Mouse (Mus musculus) ES-E14 (cell line): Measurements from ENCODE around the gene Psmb4. TPM values are rescaled to one million over a fixed set of nuclear protein-coding genes. Genes with fewer than 3 reads are reported as not detected.

ENCODE experiments used
- DNase-seq: peaks from one replicate; pipeline ENCODE4 v3.0.0-alpha.2; 2013; ENCODE audit warnings: low read depth, low spot score
- H3K27ac ChIP-seq: 2 replicates; pipeline ENCODE4 v1.5.1; 2012; ENCODE audit warnings: low read depth, mild to moderate bottlenecking, low read length, moderate library complexity, mixed read lengths; ENCODE audit not compliant: poor library complexity, insufficient read depth, severe bottlenecking
- H3K36me3 ChIP-seq: 2 replicates; pipeline ENCODE4 v1.6.1; 2012; ENCODE audit warnings: mild to moderate bottlenecking, low read length, moderate library complexity, mixed read lengths; ENCODE audit not compliant: control insufficient read depth, poor library complexity, insufficient read depth, severe bottlenecking
- H3K4me1 ChIP-seq, 2 experiments: fragments of 150-350 bp in 1 of 2; sonication (generic) in 1 of 2; 2 replicates each; pipeline ENCODE4 v1.6.1; 2012; ENCODE audit warnings: low read length in 2 of 2, mild to moderate bottlenecking in 1 of 2, mixed read lengths in 1 of 2; ENCODE audit not compliant: control insufficient read depth in 2 of 2, insufficient read depth in 2 of 2, poor library complexity in 1 of 2
- H3K4me3 ChIP-seq, 2 experiments: fragments of 150-350 bp in 1 of 2; sonication (generic) in 1 of 2; 2 replicates each; pipeline ENCODE4 v1.5.1; 2012; ENCODE audit warnings: low read length in 2 of 2, low read depth in 1 of 2, mild to moderate bottlenecking in 1 of 2, mixed read lengths in 1 of 2; ENCODE audit not compliant: insufficient read depth in 1 of 2, poor library complexity in 1 of 2, severe bottlenecking in 1 of 2
- H3K9ac ChIP-seq: 2 replicates; pipeline ENCODE4 v1.6.1; 2012; ENCODE audit warnings: low read depth, mild to moderate bottlenecking, low read length, mixed read lengths; ENCODE audit not compliant: poor library complexity, insufficient read depth, severe bottlenecking
- H3K9me3 ChIP-seq: fragments of 150-350 bp; sonication (generic); 2 replicates; pipeline ENCODE4 v1.6.1; 2012; ENCODE audit warnings: low read depth, mild to moderate bottlenecking, low read length; ENCODE audit not compliant: control insufficient read depth, insufficient read depth
- CHD2 ChIP-seq: IDR thresholded peaks from 2 replicates; pipeline ENCODE4 v1.6.1; 2014; ENCODE audit warnings: mild to moderate bottlenecking, low read depth, low read length, inconsistent platforms
- HCFC1 ChIP-seq: IDR thresholded peaks from 2 replicates; pipeline ENCODE4 v1.6.1; 2012; ENCODE audit warnings: low read length, inconsistent platforms, borderline replicate concordance; ENCODE audit not compliant: insufficient read depth
- MAFK ChIP-seq: IDR thresholded peaks from 2 replicates; pipeline ENCODE4 v1.6.1; 2014; ENCODE audit warnings: mild to moderate bottlenecking, low read depth, low read length, inconsistent platforms; ENCODE audit not compliant: insufficient read depth
- ZC3H11A ChIP-seq: IDR thresholded peaks from 2 replicates; pipeline ENCODE4 v1.6.1; 2012; ENCODE audit warnings: low read depth, mild to moderate bottlenecking, inconsistent platforms, low read length, borderline replicate concordance
- ZNF384 ChIP-seq: IDR thresholded peaks from 2 replicates; pipeline ENCODE4 v1.6.1; 2012; ENCODE audit warnings: low read depth, low read length, inconsistent platforms
- in situ Hi-C, 2 experiments: fragments of 600-800 bp; cut with MboI; formaldehyde crosslinking; loops; one replicate each; pipeline ENCODE4 v1.15.1; 2025; ENCODE audit warnings: low sequenced_read_pairs in 2 of 2, inconsistent platforms in 1 of 2; ENCODE audit not compliant: unreplicated experiment in 2 of 2
- total RNA-seq: library from RNA; depleted of rRNA; stranded (reverse); fragments of 300-350 nt; gene quantifications from 2 replicates; pipeline ENCODE4 v1.2.3, GENCODE M21; 2012; rRNA removed

Gene Psmb4
- total RNA-seq, 1 experiment = 498 TPM

- H3K27ac ChIP-seq = peak overlapping the region; percentile 90
- peaks cover 0 to 7% of the 10 kb centered on the region in 2 experiments; a peak in 3 of 4 replicates for H3K4me1 ChIP-seq
- H3K9ac ChIP-seq = peak overlapping the region; percentile 96
- DNase-seq = no peak
- in situ Hi-C loops = no loop called here
- H3K36me3 ChIP-seq = no peaks in the 10 kb centered on the region
- H3K4me3 ChIP-seq = peak overlapping the region; percentile 55 to 97
- no peaks in the 10 kb centered on the region for H3K9me3 ChIP-seq
- TF ChIP-seq ZNF384 (no peak), HCFC1 (0 out of 2 replicates have a peak, but pooled peaks have one; percentile 37), CHD2 (no peak)
Observed at GRCm38 (mm10) chr3:94837959-94838496, 48.7 kb downstream of the Psmb4 start.

GRCm38 (mm10) chr3:94837183-94837890, 49.4 kb downstream of the Psmb4 start, which contains the start of gene Pogz:
Pogz (plus strand) TSS chr3:94837567.
- in situ Hi-C loops = no loop called here
- no peak for TF ChIP-seq MAFK
- TF ChIP-seq HCFC1 = no peak
- TF ChIP-seq CHD2 = peak; percentile 74; the same call in 1 of the 2 replicates
- peak; percentile 95 for DNase-seq
- H3K9me3 ChIP-seq = no peaks in the 10 kb centered on the region
- no peaks in the 10 kb centered on the region for H3K36me3 ChIP-seq
- peaks cover 0 to 9% of the 10 kb centered on the region in 2 experiments; a peak in 3 of 4 replicates for H3K4me1 ChIP-seq
- peak within 1 kb of the TSS; percentile 90 for H3K27ac ChIP-seq
- peak within 1 kb of the TSS; percentile 94 to 97 for H3K4me3 ChIP-seq
- H3K9ac ChIP-seq = peak within 1 kb of the TSS; percentile 96

GRCm38 (mm10) chr3:94835396-94835795, 51.4 kb downstream of the Psmb4 start:
- no peak overlapping the region for H3K27ac ChIP-seq
- in situ Hi-C loops = no loop called here
- DNase-seq = no peak
- H3K4me3 ChIP-seq = no peak overlapping the region
- peaks cover 0 to 11% of the 10 kb centered on the region in 2 experiments; a peak in 3 of 4 replicates for H3K4me1 ChIP-seq
- H3K36me3 ChIP-seq = no peaks in the 10 kb centered on the region
- H3K9ac ChIP-seq = no peak overlapping the region
- TF ChIP-seq ZNF384 (no peak), MAFK (no peak), ZC3H11A (no peak), CHD2 (no peak), HCFC1 (no peak)
- no peaks in the 10 kb centered on the region for H3K9me3 ChIP-seq

Other genes with a start within 250 kb of the Psmb4 start
- not detected in 2 replicates for gene Gm10972, start 243.8 kb downstream of the Psmb4 start, total RNA-seq
- gene Tuft1, start 228.1 kb downstream of the Psmb4 start, total RNA-seq = 6.7 and 7.5 TPM in 2 replicates
- not detected in 2 replicates for gene Selenbp2, start 193.4 kb downstream of the Psmb4 start, total RNA-seq
- gene Cgn, start 100.5 kb downstream of the Psmb4 start, total RNA-seq = 28.8 and 47.1 TPM in 2 replicates
- gene Pogz, start 49.4 kb downstream of the Psmb4 start, total RNA-seq = 26.6 and 27.1 TPM in 2 replicates
- gene Selenbp1, start 46.1 kb upstream of the Psmb4 start, total RNA-seq = 1.5 and 2.7 TPM in 2 replicates
- 6.1 and 9.0 TPM in 2 replicates for gene Rfx5, start 67.1 kb upstream of the Psmb4 start, total RNA-seq
- gene Pi4kb, start 87.8 kb upstream of the Psmb4 start, total RNA-seq = 29.7 and 34.4 TPM in 2 replicates
- 19.8 and 20.6 TPM in 2 replicates for gene Zfp687, start 128.5 kb upstream of the Psmb4 start, total RNA-seq
- 258 and 291 TPM in 2 replicates for gene Psmd4, start 155.7 kb upstream of the Psmb4 start, total RNA-seq
- gene Pip5k1a, start 220.0 kb upstream of the Psmb4 start, total RNA-seq = 23.2 and 30.7 TPM in 2 replicates
- 34.4 and 35.7 TPM in 2 replicates for gene Vps72, start 224.1 kb upstream of the Psmb4 start, total RNA-seq
- 0.36 TPM in 1 of 2 replicates, not detected in the other for gene Tmod4, start 237.5 kb upstream of the Psmb4 start, total RNA-seq
- gene Scnm1, start 247.1 kb upstream of the Psmb4 start, total RNA-seq = 38.1 and 39.2 TPM in 2 replicates
- gene Lysmd1, start 247.1 kb upstream of the Psmb4 start, total RNA-seq = 4.4 and 5.1 TPM in 2 replicates